Mouse (Mus musculus) B cell, adult (primary cell): ENCODE data around the gene Phyhipl. TPM values are rescaled to one million over a fixed set of nuclear protein-coding genes. Genes with fewer than 3 reads are reported as not detected.

Source experiments
- total RNA-seq: library from RNA; stranded (reverse); gene quantifications from 4 replicates; pipeline ENCODE4 v1.2.4, GENCODE M21; 2023; ENCODE audit not compliant: inconsistent age

The Phyhipl gene
- not detected in 4 replicates for total RNA-seq

DNA sequence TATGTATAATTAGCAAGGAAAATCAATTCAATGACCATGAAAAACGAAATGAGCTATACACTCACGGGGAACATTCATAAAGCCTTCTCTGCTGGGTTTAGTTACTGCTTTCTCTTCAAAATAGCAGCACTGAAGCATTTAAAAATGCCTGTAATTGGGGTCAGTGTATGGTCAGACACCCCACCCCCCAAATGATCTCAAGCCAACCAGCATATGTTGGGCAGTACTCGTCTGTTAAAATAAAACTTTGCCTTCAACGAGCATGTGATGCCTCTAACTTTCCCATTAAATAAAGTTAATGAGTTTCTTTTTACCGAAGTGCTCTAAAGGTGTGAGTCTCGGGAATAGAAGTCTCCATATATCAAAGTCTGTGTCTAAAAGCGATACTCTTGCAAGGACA lies at the start of gene Phyhipl:
Gene Phyhipl (minus strand): TSS at position 138 of the 400 bp plus-strand sequence.

Other genes with a start within 250 kb of the Phyhipl start
- gene Fam13c, start 215.5 kb downstream of the Phyhipl start, total RNA-seq = not detected in 4 replicates